Mouse (Mus musculus) right cerebral cortex, adult 2 months (tissue): ENCODE measurements at regions not wholly inside any gene's neighbourhood (a gene's known extent, or its start where the extent isn't known, plus 50 kb on each side); places are given as distances from the start of the nearest gene placed in this dataset.

Experiments
- DNase-seq, 2 experiments: peaks; one replicate each; pipeline ENCODE4 v3.0.0; 2021 to 2022; ENCODE audit warnings: low spot score in 2 of 2

DNA sequence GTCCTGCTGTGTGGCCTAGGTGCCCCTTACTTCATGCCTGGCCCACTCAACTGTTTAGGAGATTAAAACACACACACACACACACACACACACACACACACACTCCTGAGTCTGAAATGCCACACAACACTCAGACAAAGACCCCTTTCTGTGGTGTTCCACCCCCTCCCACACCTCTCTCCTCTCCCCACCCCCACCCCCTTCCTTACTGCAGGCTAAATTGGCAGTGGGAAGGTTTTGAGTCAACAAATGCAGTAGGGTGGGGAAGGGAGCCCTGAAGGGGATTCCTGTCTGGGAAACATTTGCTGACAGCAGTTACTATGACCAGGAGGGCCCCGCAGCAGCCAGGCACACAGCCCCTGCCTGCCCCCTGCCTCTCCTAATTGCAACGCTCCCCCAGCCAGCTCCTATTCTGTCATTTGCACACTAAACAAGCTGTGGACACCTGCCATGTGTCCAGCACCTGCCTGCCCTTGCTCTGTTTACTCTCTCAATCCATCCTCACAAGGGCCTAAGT is 69.5 kb downstream of the Ephb3 start:
- no peak for DNase-seq

GRCm38 (mm10) chr16:21277789-21278342 is 73.3 kb downstream of the Ephb3 start:
- DNase-seq = no peak

- DNase-seq = no peak
These were observed 73.8 kb downstream of the Ephb3 start for GRCm38 (mm10) chr16:21278387-21278786.

DNA sequence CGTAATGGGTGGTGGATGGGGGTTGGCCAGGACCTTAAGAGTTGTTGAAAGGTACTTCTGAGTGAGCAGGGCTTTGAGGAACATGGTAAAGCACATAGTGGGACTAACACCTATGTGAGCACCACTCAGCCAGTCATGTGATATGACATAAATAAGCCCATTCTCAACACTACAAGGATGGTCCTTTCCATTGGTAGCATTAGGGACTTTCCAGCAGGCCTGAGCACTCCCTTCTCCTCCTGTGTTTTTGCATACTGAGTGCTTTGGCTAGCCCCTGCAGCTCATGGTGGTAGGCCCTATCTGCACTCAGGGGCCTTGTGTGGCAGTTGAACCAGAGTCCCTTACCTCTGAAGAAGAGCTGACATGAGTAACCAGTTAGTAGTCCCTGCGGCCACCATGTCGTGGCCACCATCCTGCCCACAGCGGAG is 75.7 kb downstream of the Ephb3 start:
- no peak for DNase-seq

GRCm38 (mm10) chr16:21281958-21282730 is 77.6 kb downstream of the Ephb3 start:
- no peak for DNase-seq

- DNase-seq = no peak
These were observed 81.5 kb downstream of the Ephb3 start for GRCm38 (mm10) chr16:21286099-21286498.

- DNase-seq = peak; percentile 49 to 60
These were observed 85.0 kb downstream of the Ephb3 start for GRCm38 (mm10) chr16:21289528-21289927.

DNA sequence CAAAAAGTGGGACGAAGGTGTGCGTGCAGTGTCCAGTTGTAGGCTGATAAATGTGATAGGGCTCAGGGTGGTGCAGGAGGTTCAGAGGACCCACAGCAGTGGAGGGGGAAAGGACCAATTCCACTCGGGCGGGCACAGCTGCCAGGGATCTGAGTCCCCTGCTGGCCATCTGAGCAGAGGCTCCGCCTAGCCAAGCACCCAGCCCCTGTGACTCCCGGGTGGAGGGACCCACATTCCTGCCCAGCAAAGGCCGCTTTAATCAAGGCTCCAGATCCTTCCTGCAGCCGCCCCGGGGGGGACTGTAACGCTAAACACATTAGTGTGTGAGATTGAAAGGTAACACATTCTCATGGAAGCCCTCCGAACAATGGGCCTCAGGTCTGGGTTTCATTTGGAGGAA is 88.5 kb downstream of the Ephb3 start:
- DNase-seq = no peak

GRCm38 (mm10) chr16:21293569-21293968 is 89.0 kb downstream of the Ephb3 start:
- DNase-seq = no peak

DNA sequence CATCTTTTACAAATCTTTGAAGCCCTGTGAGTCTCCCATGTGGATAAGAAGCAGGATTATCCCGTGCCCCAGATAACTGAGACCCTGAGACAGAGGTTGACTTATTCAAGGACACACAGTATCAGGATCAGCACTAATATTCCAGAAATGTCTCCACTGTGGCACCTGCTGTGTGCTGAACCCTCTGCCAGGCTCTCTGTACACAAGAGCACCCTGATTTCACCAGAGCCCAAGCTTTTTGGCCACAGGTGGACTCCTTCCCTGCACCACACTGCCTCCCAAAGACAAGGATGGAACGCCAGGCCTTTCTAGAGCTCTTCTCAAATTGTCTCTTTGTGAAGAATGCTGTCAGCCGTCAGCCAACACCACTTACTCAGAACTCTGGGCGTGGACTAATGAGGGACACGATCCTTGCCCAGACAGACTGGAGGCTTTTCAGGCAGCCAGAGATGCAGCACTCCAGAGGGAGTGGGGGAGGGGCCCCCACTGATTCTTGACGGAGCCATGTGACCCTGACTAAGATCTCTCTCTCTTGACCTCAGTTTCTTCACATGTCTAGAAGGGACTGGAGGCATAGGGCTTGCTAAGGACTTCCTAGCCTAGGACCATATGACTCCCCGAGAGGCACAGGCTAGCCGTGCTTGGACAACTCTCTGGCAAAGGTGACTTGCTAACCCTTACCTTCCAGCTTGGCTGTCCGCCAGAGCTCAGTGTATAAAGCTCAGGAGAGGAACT is 90.3 kb downstream of the Ephb3 start:
- DNase-seq = no peak

- DNase-seq = peak in 1 of 2 experiments; percentile 38
These were observed 91.6 kb downstream of the Ephb3 start for GRCm38 (mm10) chr16:21295956-21296733.

DNA sequence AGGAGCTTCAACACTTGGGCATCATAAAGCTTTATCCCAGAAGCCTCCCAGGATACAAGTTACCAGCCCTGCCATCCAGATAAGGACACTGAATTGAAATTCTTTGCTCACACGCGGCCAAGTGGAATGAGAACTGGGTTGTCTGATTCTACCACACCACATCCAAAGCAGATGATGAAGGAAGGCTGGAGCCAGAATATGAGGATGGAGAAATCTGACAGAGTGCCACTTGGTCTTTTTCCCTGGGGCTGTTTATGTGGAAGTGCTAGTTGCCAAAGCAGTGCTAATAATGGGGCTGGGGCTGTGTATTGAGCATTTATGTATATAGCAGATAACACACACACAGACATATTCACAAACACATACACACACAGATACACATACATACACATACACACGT is 92.2 kb downstream of the Ephb3 start:
- no peak for DNase-seq

DNA sequence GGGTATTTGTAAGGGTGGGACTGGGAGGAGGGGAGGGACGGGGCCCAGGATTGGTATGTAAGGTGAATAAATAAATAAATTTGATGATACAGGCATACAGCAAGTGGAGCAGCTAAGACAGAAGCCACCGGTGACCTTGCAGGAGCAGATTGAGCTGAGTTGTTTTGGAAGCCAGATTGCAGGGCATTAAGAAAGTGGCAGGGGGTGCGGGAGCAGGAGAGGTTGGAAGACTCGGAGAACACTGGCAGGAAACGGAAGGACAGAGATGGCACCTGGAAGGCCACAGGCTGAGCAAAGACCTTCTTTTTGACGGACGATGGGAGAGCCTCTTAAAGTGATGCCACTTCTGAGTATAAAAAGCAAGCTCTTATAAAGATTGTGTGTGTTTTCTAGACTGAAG is 94.3 kb downstream of the Ephb3 start:
- no peak for DNase-seq

DNA sequence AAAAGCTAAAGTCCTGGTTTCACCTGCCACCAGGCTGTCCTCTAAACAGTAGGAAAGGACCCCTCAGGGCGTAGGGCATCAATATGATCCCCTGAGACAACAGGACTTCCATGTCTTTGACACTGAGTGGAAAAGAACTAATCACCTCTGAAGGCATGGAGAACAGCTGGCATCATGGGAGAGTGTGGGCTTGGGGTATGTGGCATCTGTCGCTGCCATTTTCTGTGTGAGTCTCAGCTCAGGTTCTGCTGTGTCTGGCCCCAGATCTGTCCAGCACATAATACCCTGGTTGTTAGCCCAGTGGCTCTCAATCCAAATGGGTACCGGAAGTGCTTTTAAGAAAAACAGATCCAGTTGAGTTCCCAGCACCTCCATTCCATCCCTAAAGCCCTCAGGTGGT is 101.3 kb downstream of the Ephb3 start:
- DNase-seq = no peak

- no peak for DNase-seq
These were observed 104.0 kb downstream of the Ephb3 start for GRCm38 (mm10) chr16:21308513-21308912.

GRCm38 (mm10) chr16:21310636-21311615 is 106.4 kb downstream of the Ephb3 start:
- peak; percentile 51 to 55 for DNase-seq

- no peak for DNase-seq
These were observed 107.2 kb downstream of the Ephb3 start for GRCm38 (mm10) chr16:21311781-21312180.

GRCm38 (mm10) chr16:21315751-21316151 is 107.2 kb upstream of the Vps8 start:
- DNase-seq = no peak

GRCm38 (mm10) chr16:21318009-21318639 is 104.8 kb upstream of the Vps8 start:
- DNase-seq = no peak
